Mouse (Mus musculus): Measurements from ENCODE around the gene S100a14.

- TF ChIP-seq CTCF (IDR thresholded peaks at IDR 0.05; ENCODE audit: low read depth, low read length) (no peak), POLR2A (IDR thresholded peaks at IDR 0.05; ENCODE audit: insufficient read depth, low read length) (no peak), EP300 (IDR thresholded peaks at IDR 0.05; ENCODE audit: insufficient read depth, low read depth, low read length) (no peak)
These were observed 23.2 kb downstream of the S100a14 start for GRCm38 (mm10) chr3:90549676-90550420.

All from ES-Bruce4 (cell line).